Mouse (Mus musculus): ENCODE measurements around the gene Slc48a1. TPM values are rescaled to one million over a fixed set of nuclear protein-coding genes. Genes with fewer than 3 reads are reported as not detected.

Slc48a1 gene
- polyA plus RNA-seq, 1 experiment from 2014 or later: 28.1 TPM

DNA sequence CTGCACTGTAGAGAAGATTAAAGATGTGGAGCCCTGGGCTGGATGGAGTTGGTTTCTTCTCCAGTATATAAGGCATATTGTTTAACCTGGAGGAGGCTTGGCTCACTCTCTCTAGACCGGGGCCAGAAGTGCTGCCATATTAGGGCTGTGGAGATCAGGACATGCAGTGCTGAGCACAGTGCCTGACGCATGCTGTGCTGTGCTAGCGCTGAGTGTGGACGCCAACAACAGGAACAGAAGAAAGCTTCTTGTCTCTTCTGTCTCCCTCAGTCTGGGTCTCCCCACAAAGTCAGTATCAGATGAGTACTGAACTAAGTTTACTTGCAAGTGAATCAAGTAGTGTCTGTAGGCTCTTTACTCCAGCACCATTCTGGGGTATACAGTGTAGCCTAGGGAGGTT, 61.2 kb downstream of the Slc48a1 start:
- Histone ChIP-seq H3K9me3 (ENCODE audit: control insufficient read depth, low read length) (no peaks in the 10 kb centered on the region), H3K4me3 (ENCODE audit: low read depth, low read length) (no peak overlapping the region), H3K27me3 (ENCODE audit: control insufficient read depth, insufficient read depth, low read length) (no peaks in the 10 kb centered on the region), H3K9ac (ENCODE audit: low read depth, low read length) (no peak overlapping the region), H3K36me3 (ENCODE audit: control insufficient read depth, insufficient read depth, low read length) (no peaks in the 10 kb centered on the region), H3K4me2 (replicated peaks; ENCODE audit: low read depth, low read length) (no peak overlapping the region), H3K4me1 (replicated peaks; ENCODE audit: control insufficient read depth, insufficient read depth, low read length) (0 out of 2 replicates have a peak, but pooled peaks cover 2% of the 10 kb centered on the region), H3K27ac (ENCODE audit: low read depth, low read length) (no peak overlapping the region)
- WGBS: 73% methylated on average over 4 of the region's 4 CpGs
- DNase-seq (ENCODE audit: low spot score) (no peak), ATAC-seq (ENCODE audit: low FRiP score) (no peak)

DNA sequence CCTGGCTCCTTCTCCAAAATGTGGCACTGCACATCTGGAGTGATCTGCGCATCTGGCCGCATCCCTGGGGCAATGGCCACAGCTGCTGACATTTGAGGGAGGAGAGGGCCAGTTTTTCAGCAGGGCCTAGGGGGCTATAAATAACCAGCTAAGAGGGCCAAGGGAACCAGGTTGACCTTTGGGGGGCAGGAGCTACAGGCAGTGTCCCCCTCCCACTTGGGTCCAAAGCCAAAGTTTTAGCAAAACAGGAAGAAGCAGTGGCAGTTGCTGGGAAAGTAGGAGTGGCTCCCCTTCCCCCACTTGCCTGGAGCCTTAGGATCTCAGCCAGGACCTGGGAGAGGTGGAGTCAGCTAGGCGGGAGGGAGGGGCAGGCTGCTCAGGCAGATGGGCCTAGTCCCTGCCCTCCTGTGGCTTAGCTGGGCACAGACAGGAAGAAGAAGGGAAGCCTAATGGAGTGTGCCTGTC, 61.7 kb downstream of the Slc48a1 start:
- Histone ChIP-seq H3K4me3 (ENCODE audit: low read depth, low read length) (no peak overlapping the region), H3K4me2 (replicated peaks; ENCODE audit: low read depth, low read length) (no peak overlapping the region), H3K9me3 (ENCODE audit: control insufficient read depth, low read length) (no peaks in the 10 kb centered on the region), H3K27me3 (ENCODE audit: control insufficient read depth, insufficient read depth, low read length) (no peaks in the 10 kb centered on the region), H3K9ac (ENCODE audit: low read depth, low read length) (no peak overlapping the region), H3K27ac (ENCODE audit: low read depth, low read length) (no peak overlapping the region), H3K36me3 (ENCODE audit: control insufficient read depth, insufficient read depth, low read length) (no peaks in the 10 kb centered on the region), H3K4me1 (replicated peaks; ENCODE audit: control insufficient read depth, insufficient read depth, low read length) (0 out of 2 replicates have a peak, but pooled peaks cover 2% of the 10 kb centered on the region)
- no peak for ATAC-seq (ENCODE audit: low FRiP score)
- WGBS: 44% methylated on average over 3 of the region's 3 CpGs
- DNase-seq (ENCODE audit: low spot score): peak; percentile 22

DNA sequence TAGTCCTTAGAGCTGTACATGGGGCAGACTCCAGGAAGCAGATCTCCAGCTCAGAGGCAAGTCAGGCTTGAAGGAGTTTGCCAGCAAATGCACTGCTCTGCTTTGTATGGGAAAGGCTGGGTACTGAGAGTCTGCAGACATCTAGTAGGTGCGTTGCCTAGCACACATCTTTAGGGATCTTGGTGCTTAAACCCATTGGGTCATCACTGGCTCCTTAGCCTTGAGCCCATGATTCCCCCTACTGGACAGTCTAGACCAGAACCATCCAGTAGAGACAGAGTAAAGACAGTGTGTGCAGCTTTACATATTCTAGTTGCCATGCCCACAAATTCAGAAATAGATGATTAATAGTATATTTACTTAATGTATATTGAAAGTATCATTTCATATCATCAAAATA, 62.5 kb downstream of the Slc48a1 start:
- Histone ChIP-seq H3K27me3 (ENCODE audit: control insufficient read depth, insufficient read depth, low read length) (no peaks in the 10 kb centered on the region), H3K4me1 (replicated peaks; ENCODE audit: control insufficient read depth, insufficient read depth, low read length) (0 out of 2 replicates have a peak, but pooled peaks cover 2% of the 10 kb centered on the region), H3K9ac (ENCODE audit: low read depth, low read length) (no peak overlapping the region), H3K4me2 (replicated peaks; ENCODE audit: low read depth, low read length) (no peak overlapping the region), H3K9me3 (ENCODE audit: control insufficient read depth, low read length) (no peaks in the 10 kb centered on the region), H3K27ac (ENCODE audit: low read depth, low read length) (no peak overlapping the region), H3K36me3 (ENCODE audit: control insufficient read depth, insufficient read depth, low read length) (no peaks in the 10 kb centered on the region), H3K4me3 (ENCODE audit: low read depth, low read length) (no peak overlapping the region)
- ATAC-seq (ENCODE audit: low FRiP score) (no peak), DNase-seq (ENCODE audit: low spot score) (no peak)
- WGBS: 96% methylated on average over 1 of the region's 1 CpGs

GRCm38 (mm10) chr15:97841383-97841782, 63.1 kb downstream of the Slc48a1 start:
- Histone ChIP-seq H3K4me1 (replicated peaks; ENCODE audit: control insufficient read depth, insufficient read depth, low read length) (no peaks in the 10 kb centered on the region), H3K4me3 (ENCODE audit: low read depth, low read length) (no peak overlapping the region), H3K27ac (ENCODE audit: low read depth, low read length) (no peak overlapping the region), H3K27me3 (ENCODE audit: control insufficient read depth, insufficient read depth, low read length) (no peaks in the 10 kb centered on the region), H3K4me2 (replicated peaks; ENCODE audit: low read depth, low read length) (no peak overlapping the region), H3K9ac (ENCODE audit: low read depth, low read length) (no peak overlapping the region), H3K9me3 (ENCODE audit: control insufficient read depth, low read length) (no peaks in the 10 kb centered on the region), H3K36me3 (ENCODE audit: control insufficient read depth, insufficient read depth, low read length) (no peaks in the 10 kb centered on the region)
- DNase-seq (ENCODE audit: low spot score): no peak
- WGBS: 84% methylated on average over 6 of the region's 6 CpGs
- no peak for ATAC-seq (ENCODE audit: low FRiP score)

DNA sequence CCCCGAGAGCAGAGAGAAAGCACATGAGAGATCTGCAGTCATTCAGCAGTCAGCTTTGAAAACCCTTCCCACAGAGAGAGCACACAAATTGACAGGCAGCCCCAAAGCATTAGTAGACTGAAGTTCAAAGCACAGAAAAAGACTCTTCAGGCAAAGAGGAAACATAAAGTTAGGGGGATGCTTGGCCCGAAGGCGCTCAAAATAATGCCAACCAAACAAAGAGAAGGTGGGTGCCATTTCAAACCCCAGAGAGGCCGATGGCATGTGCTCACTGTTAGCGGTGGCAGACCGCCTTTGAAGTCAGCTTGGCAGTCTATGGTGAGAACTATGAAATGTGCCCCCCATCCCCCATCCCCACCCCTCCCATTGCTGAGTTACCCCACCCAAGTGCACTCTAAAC, 63.7 kb downstream of the Slc48a1 start:
- Histone ChIP-seq H3K9ac (ENCODE audit: low read depth, low read length) (no peak overlapping the region), H3K4me3 (ENCODE audit: low read depth, low read length) (no peak overlapping the region), H3K9me3 (ENCODE audit: control insufficient read depth, low read length) (no peaks in the 10 kb centered on the region), H3K27me3 (ENCODE audit: control insufficient read depth, insufficient read depth, low read length) (no peaks in the 10 kb centered on the region), H3K27ac (ENCODE audit: low read depth, low read length) (no peak overlapping the region), H3K4me1 (replicated peaks; ENCODE audit: control insufficient read depth, insufficient read depth, low read length) (no peaks in the 10 kb centered on the region), H3K4me2 (replicated peaks; ENCODE audit: low read depth, low read length) (no peak overlapping the region), H3K36me3 (ENCODE audit: control insufficient read depth, insufficient read depth, low read length) (no peaks in the 10 kb centered on the region)
- ATAC-seq (ENCODE audit: low FRiP score): no peak
- no peak for DNase-seq (ENCODE audit: low spot score)
- WGBS: 89% methylated on average over 6 of the region's 6 CpGs

Other genes starting within 250 kb of the Slc48a1 start
- 44.1 and 49.2 TPM in 2 replicates for gene Rpap3, start 72.7 kb upstream of the Slc48a1 start, polyA plus RNA-seq (2014; fragmentation: Nextera tagmentation; extraction: Ambion mirVana)
- 0.11 TPM in 1 of 2 replicates, not detected in the other for gene Endou, start 47.2 kb upstream of the Slc48a1 start, polyA plus RNA-seq (2014; fragmentation: Nextera tagmentation; extraction: Ambion mirVana)
- 3.6 and 4.0 TPM in 2 replicates for gene Rapgef3, start 10.5 kb upstream of the Slc48a1 start, polyA plus RNA-seq (2014; fragmentation: Nextera tagmentation; extraction: Ambion mirVana)
- 17.9 and 19.4 TPM in 2 replicates for gene Hdac7, start 66.0 kb downstream of the Slc48a1 start, polyA plus RNA-seq (2014; fragmentation: Nextera tagmentation; extraction: Ambion mirVana)
- 0.22 TPM in 2 replicates for gene Vdr, start 132.1 kb downstream of the Slc48a1 start, polyA plus RNA-seq (2014; fragmentation: Nextera tagmentation; extraction: Ambion mirVana)
- 52.0 and 59.9 TPM in 2 replicates for gene Tmem106c, start 185.7 kb downstream of the Slc48a1 start, polyA plus RNA-seq (2014; fragmentation: Nextera tagmentation; extraction: Ambion mirVana)
- 128 and 132 TPM in 2 replicates for gene Col2a1, start 226.2 kb downstream of the Slc48a1 start, polyA plus RNA-seq (2014; fragmentation: Nextera tagmentation; extraction: Ambion mirVana)